Mouse (Mus musculus): ENCODE measurements at regions not wholly inside any gene's neighbourhood (a gene's known extent, or its start where the extent isn't known, plus 50 kb on each side); places are given as distances from the start of the nearest gene placed in this dataset.

GRCm38 (mm10) chr3:147170106-147170505 lies 317.9 kb downstream of the Ttll7 start:
- DNase-seq (ENCODE audit: extremely low spot score, low spot score), result no peak

- no peak for DNase-seq (ENCODE audit: extremely low spot score, low spot score)
Observed at GRCm38 (mm10) chr3:147178746-147179145, 326.6 kb downstream of the Ttll7 start.

GRCm38 (mm10) chr3:147180711-147181110 lies 328.5 kb downstream of the Ttll7 start:
- DNase-seq (ENCODE audit: extremely low spot score, low spot score), result no peak

- DNase-seq (ENCODE audit: extremely low spot score, low spot score), result peak; percentile 67
Observed at GRCm38 (mm10) chr3:147181501-147182365, 329.6 kb downstream of the Ttll7 start.

GRCm38 (mm10) chr3:147182366-147182875 lies 330.3 kb downstream of the Ttll7 start:
- DNase-seq (ENCODE audit: extremely low spot score, low spot score), result no peak

- DNase-seq (ENCODE audit: extremely low spot score, low spot score), result no peak
Observed at GRCm38 (mm10) chr3:147183656-147184290, 331.6 kb downstream of the Ttll7 start.

GRCm38 (mm10) chr3:147189737-147190136 lies 337.6 kb downstream of the Ttll7 start:
- DNase-seq (ENCODE audit: extremely low spot score, low spot score), result no peak

GRCm38 (mm10) chr3:147196626-147197025 lies 344.5 kb downstream of the Ttll7 start:
- no peak for DNase-seq (ENCODE audit: extremely low spot score, low spot score)

- DNase-seq (ENCODE audit: extremely low spot score, low spot score), result no peak
Observed at GRCm38 (mm10) chr3:147197215-147197614, 345.0 kb downstream of the Ttll7 start.

- no peak for DNase-seq (ENCODE audit: extremely low spot score, low spot score)
Observed at GRCm38 (mm10) chr3:147211127-147211940, 359.2 kb downstream of the Ttll7 start.

- no peak for DNase-seq (ENCODE audit: extremely low spot score, low spot score)
Observed at GRCm38 (mm10) chr3:147228663-147229062, 376.5 kb downstream of the Ttll7 start.

- no peak for DNase-seq (ENCODE audit: extremely low spot score, low spot score)
Observed at GRCm38 (mm10) chr3:147230594-147230993, 378.4 kb downstream of the Ttll7 start.

- no peak for DNase-seq (ENCODE audit: extremely low spot score, low spot score)
Observed at GRCm38 (mm10) chr3:147238398-147238797, 386.2 kb downstream of the Ttll7 start.

GRCm38 (mm10) chr3:147240651-147241050 lies 388.5 kb downstream of the Ttll7 start:
- no peak for DNase-seq (ENCODE audit: extremely low spot score, low spot score)

GRCm38 (mm10) chr3:147244911-147245430 lies 392.8 kb downstream of the Ttll7 start:
- DNase-seq (ENCODE audit: extremely low spot score, low spot score), result no peak

GRCm38 (mm10) chr3:147246141-147246540 lies 394.0 kb downstream of the Ttll7 start:
- DNase-seq (ENCODE audit: extremely low spot score, low spot score), result no peak

- DNase-seq (ENCODE audit: extremely low spot score, low spot score), result no peak
Observed at GRCm38 (mm10) chr3:147249466-147249865, 397.3 kb downstream of the Ttll7 start.

GRCm38 (mm10) chr3:147249906-147250305 lies 397.7 kb downstream of the Ttll7 start:
- DNase-seq (ENCODE audit: extremely low spot score, low spot score), result no peak

GRCm38 (mm10) chr3:147252226-147252788 lies 400.1 kb downstream of the Ttll7 start:
- no peak for DNase-seq (ENCODE audit: extremely low spot score, low spot score)

- DNase-seq (ENCODE audit: extremely low spot score, low spot score), result no peak
Observed at GRCm38 (mm10) chr3:147252812-147253211, 400.6 kb downstream of the Ttll7 start.

GRCm38 (mm10) chr3:147254454-147254853 lies 402.3 kb downstream of the Ttll7 start:
- DNase-seq (ENCODE audit: extremely low spot score, low spot score), result no peak
